Mouse (Mus musculus): ENCODE results near the gene Phldb2. TPM values are rescaled to one million over a fixed set of nuclear protein-coding genes. Genes with fewer than 3 reads are reported as not detected.
A peak's percentile ranks its signal among the peaks of the same experiment; 100 is the strongest.

Phldb2 gene
- total RNA-seq, 2 experiments from 2014 or later: 14.8 to 16.4 TPM

- intact Hi-C loops (cut with DNase I): no loop called here
- DNase-seq: no peak
Observed at GRCm38 (mm10) chr16:45896587-45896986, 56.8 kb downstream of the Phldb2 start.

GRCm38 (mm10) chr16:45894998-45895397 lies 58.4 kb downstream of the Phldb2 start:
- no peak for DNase-seq
- intact Hi-C loops (cut with DNase I): no loop called here

DNA sequence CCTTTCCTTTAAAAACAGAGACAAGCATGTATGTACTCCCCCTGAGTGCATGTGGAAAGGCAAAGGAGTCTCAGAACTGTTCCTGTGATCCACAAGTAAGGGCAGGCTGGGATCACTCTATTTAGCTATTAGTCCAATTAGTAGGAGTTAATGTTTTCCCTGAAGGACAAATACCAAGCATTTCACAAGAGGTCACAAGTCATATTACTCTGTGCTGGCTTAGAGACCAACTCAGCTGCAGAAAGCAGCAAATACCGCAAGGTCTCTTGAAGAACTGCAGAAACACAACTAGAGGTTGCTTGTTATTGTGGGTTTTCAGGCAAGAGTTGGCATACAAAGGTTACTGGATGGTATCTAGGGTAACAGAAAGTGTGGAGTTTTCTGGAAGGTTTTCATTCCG lies 59.6 kb downstream of the Phldb2 start:
- intact Hi-C loops (cut with DNase I): no loop called here
- DNase-seq: no peak

- DNase-seq: no peak
- intact Hi-C loops (cut with DNase I): no loop called here
Observed at GRCm38 (mm10) chr16:45892928-45893327, 60.5 kb downstream of the Phldb2 start.

DNA sequence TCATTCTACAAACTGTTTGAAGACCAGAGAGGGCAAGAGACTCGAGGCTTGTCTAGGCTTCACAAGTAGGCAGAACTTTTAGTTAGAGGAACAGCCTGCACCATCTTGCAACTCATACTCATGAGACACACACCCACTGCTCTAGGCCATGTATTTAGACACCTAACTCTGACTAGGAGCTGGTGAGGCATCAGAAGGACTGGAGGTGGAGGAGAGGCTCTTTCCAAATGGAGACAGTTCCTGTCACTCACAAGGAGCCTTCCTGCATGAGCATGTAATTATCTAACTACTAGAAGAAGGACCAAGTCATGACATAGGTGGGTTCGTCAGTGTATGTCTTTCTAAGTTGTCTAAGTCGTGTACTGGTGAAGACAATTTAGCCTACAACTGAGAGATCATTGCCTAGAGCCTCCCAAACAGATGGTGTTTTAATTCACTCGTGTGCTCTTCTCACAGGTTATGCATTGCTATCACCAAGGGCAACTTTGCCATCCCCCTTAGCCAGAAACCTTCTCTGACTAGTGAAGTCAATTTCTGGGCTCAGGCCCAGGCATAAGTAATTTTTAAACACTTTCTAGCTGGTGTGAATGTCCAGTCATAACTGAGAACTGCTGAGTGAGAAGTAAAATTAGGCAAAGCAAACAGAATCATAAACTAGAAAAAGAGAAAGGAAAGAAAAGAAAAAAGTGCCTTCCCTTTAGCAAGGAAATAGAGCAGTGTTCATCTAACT lies 62.8 kb downstream of the Phldb2 start:
- intact Hi-C loops (cut with DNase I): no loop called here
- no peak for DNase-seq

GRCm38 (mm10) chr16:45889636-45890035 lies 63.8 kb downstream of the Phldb2 start:
- intact Hi-C loops (cut with DNase I): no loop called here
- DNase-seq: no peak

DNA sequence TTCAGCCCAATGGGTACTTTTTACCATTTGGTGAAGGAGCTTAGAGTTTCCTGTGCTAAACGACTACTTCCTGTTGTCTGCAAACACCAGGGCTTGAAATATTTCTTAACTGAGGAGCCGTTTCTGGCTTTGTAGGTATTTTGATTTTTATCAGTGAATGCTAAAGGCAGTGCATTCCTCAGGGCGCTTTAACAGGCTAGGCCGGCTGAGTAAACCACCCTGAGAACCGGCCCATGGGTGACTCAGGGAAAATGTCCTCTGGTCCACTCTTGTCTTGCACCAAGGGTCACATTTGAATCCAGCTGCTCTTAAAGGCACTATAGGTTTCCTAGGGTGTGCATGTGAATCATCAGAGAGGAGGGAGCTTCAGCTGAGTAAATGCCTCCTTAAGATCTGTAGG lies 66.8 kb downstream of the Phldb2 start:
- DNase-seq: no peak
- intact Hi-C loops (cut with DNase I): no loop called here

GRCm38 (mm10) chr16:45884194-45884593 lies 69.2 kb downstream of the Phldb2 start:
- intact Hi-C loops (cut with DNase I): no loop called here
- no peak for DNase-seq

DNA sequence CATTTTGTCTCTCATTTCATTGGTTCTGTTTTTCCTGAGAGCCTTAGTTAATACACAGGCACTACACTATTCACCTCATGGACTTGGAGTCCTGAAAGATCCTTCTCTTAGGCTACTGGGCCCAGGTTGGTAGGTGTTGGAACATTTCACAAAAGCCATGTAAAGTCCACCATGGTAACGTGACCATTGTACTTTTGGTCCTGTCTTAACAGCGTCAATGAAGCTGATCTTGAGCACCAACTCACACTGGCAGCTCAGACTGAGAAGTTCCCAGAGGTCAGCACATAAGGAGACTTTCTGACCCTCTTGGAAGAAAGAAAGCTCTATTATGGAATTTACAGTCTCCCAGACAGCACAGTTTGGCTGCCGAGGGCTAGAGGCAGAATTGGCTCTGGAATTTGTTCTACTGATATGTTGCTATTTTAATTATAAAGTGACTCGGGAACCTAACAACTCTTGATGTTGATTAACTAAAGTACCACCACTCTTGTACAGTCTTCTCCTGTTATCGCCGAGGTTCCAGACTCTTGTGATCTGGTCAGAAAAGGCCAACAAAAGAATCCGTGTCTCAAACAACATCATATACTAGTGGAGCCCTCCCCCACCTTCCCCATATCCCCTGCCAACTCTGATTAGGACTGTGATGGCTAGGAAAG lies 72.1 kb downstream of the Phldb2 start:
- no peak for DNase-seq
- intact Hi-C loops (cut with DNase I): no loop called here

GRCm38 (mm10) chr16:45880101-45880751 lies 73.2 kb downstream of the Phldb2 start:
- no peak for DNase-seq
- intact Hi-C loops (cut with DNase I): no loop called here

DNA sequence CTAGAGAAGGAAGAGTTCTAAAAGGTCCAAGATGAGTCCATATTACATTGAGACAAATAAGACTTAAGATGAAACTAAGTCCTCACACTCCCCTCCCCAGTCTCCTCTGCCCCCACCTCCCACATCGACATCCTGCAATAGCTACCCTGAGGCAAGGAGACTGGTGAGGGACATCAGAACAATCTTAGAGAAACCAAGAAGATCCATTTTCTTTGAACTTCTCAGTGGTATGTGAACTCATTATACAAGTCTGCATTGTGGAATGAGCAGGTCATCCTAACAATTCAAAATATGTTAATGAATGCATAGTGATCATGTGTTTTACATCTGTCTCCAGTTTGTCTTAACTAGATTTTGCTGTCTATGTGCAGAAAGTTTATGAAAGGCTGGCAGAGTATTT lies 75.7 kb downstream of the Phldb2 start:
- intact Hi-C loops (cut with DNase I): no loop called here
- no peak for DNase-seq

GRCm38 (mm10) chr16:45877171-45877570 lies 76.2 kb downstream of the Phldb2 start:
- DNase-seq: no peak
- intact Hi-C loops (cut with DNase I): no loop called here

- DNase-seq: peak; percentile 13 to 23
- intact Hi-C loops (cut with DNase I): loop anchor here (5.0 kb wide), 1 partner anchor 36 kb away; no protein-coding TSS in a partner anchor
Observed at GRCm38 (mm10) chr16:45873397-45873796, 80.0 kb downstream of the Phldb2 start.

DNA sequence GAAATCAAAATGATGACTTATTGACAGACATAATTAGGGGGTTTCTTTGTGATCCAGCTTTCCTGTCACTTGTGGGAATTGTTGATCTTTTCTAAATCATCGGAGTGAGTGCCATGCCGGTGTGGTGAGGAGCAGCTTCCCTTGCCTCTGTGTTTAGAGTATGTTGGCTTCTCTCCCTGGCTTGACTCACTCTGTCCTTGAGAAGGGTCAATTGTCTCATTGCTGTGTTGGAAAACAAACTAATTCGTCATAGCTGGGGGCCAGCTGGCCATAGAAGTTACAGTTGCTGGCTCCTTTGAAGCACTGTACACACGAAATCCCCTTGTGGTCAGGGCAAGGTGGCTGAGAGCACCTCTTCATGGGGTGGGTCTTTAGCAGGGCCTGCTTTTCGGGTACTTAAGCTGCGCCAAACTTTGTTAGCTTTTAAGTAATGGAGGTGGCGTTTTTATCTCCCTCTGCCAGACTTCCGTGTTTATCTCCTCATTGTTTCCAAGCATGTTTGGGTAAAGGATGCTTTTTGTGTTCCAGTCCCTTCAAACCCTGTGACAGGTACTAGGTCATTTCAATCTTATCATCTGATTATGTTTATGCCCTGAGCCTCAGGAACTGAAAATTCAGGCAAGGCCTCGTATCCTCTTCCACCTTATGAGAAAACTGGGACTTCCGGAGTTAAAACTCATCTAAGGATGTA lies 82.0 kb downstream of the Phldb2 start:
- intact Hi-C loops (cut with DNase I): loop anchor here (5.0 kb wide), 1 partner anchor 34 kb away; no protein-coding TSS in a partner anchor
- DNase-seq: peak; percentile 8 to 26

GRCm38 (mm10) chr16:45870651-45871050 lies 82.7 kb downstream of the Phldb2 start:
- no peak for DNase-seq
- intact Hi-C loops (cut with DNase I): loop anchor here (5.0 kb wide), 1 partner anchor 33 kb away; no protein-coding TSS in a partner anchor

- intact Hi-C loops (cut with DNase I): no loop called here
- DNase-seq: no peak
Observed at GRCm38 (mm10) chr16:45869044-45869443, 84.4 kb downstream of the Phldb2 start.

GRCm38 (mm10) chr16:45857277-45857863 lies 96.0 kb downstream of the Phldb2 start:
- intact Hi-C loops (cut with DNase I): no loop called here
- DNase-seq: no peak

DNA sequence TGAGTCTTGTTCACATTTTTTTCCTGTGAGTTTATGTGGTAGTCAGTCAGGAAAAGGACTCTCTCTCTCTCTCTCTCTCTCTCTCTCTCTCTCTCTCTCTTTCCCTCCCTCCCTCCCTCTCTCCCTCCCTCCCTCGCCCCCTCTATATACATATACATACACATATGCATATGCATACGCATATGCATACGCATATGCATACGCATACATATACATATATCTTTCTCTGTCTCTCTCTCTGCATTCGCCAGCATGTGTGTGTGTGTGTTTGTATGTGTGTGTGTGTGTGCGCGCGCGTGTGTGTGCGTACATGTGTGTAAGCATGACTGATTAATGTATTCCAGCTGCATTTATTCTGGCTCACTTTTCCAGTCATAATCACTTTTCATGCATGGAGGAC lies 98.9 kb downstream of the Phldb2 start:
- no peak for DNase-seq
- intact Hi-C loops (cut with DNase I): no loop called here

DNA sequence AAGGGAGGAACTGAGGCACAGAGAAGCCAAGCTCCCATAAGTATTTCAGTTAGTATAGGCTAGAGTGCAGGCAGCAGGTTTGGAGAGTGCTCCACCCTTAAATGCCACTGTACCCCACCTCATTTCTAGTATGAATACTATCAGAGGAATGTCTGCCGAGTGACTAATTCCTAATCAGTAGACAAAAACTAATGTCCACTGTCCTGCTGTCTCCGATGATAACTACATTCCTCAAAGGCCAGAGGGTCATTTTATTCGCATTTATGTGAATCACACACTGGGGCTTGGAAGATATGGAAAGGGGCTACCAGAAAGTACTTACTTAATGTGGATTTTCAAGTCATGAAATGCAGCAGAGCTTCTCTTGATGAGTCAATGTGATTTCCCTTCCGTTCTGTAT lies 104.4 kb downstream of the Phldb2 start:
- DNase-seq: no peak
- intact Hi-C loops (cut with DNase I): no loop called here

- no peak for DNase-seq
- intact Hi-C loops (cut with DNase I): loop anchor here (1.0 to 5.0 kb wide), 4 partner anchors 48 to 122 kb away; no protein-coding TSS in a partner anchor
Observed at GRCm38 (mm10) chr16:45844875-45845274, 108.5 kb downstream of the Phldb2 start.

All from heart, postnatal 36 days (tissue).